Mouse (Mus musculus): ENCODE measurements around the gene Wipf2. TPM values are rescaled to one million over a fixed set of nuclear protein-coding genes. Genes with fewer than 3 reads are reported as not detected.

Gene Wipf2
- polyA plus RNA-seq, 1 experiment from 2014 or later, result 7.1 TPM

DNA sequence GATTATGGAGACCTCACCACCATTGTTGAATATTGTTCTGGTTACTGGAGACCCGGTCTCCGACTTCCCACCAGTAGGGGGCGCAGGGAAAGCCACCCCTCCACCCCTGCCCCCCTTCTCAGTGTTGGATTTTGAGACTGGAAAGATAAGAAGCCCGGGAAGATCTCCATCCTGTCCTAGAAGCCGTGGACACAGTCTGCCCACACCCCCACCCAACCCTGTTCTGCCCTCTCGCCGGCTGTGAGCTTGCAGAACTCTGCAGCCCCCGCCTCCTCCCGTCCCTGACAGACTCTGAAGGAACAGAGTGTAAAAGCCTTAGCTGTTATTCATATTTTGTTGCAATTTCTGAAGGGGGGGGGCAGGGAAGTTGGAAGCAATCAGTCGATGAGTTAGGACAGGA lies 90.9 kb downstream of the Wipf2 start:
- WGBS, result 3% methylated on average over 10 of the region's 10 CpGs
- peaks cover 16% of the 10 kb centered on the region for H3K36me3 ChIP-seq (ENCODE audit: control insufficient read depth, insufficient read depth, low read length)
- peaks cover 60% of the 10 kb centered on the region for H3K4me1 ChIP-seq (ENCODE audit: control insufficient read depth, insufficient read depth, low read length)
- peak overlapping the region; percentile 31 for H3K4me2 ChIP-seq (replicated peaks; ENCODE audit: low read depth, low read length)
- no peak overlapping the region for H3K4me3 ChIP-seq (ENCODE audit: low read depth, low read length)
- H3K9ac ChIP-seq (replicated peaks; ENCODE audit: low read depth, low read length), result no peak overlapping the region
- H3K27ac ChIP-seq (ENCODE audit: low read length), result peak overlapping the region; percentile 88
- H3K9me3 ChIP-seq (ENCODE audit: control insufficient read depth, low read depth, low read length), result no peaks in the 10 kb centered on the region
- ATAC-seq (ENCODE audit: insufficient number of reproducible peaks, insufficient read depth, low FRiP score, low read depth), result peak; percentile 38; the same call in 1 of the 2 replicates
- no peaks in the 10 kb centered on the region for H3K27me3 ChIP-seq (ENCODE audit: control insufficient read depth, insufficient read depth, low read length)

Other genes starting within 250 kb of the Wipf2 start
- 0.59 and 0.94 TPM in 2 replicates for gene Gm12355, start 238.0 kb upstream of the Wipf2 start, polyA plus RNA-seq (2014; fragmentation: Nextera tagmentation; extraction: Ambion mirVana)
- not detected in 2 replicates for gene Gsdma3, start 237.3 kb upstream of the Wipf2 start, polyA plus RNA-seq (2014; fragmentation: Nextera tagmentation; extraction: Ambion mirVana)
- not detected in 2 replicates for gene Gsdma2, start 216.9 kb upstream of the Wipf2 start, polyA plus RNA-seq (2014; fragmentation: Nextera tagmentation; extraction: Ambion mirVana)
- gene Gsdma, start 199.3 kb upstream of the Wipf2 start, polyA plus RNA-seq (2014; fragmentation: Nextera tagmentation; extraction: Ambion mirVana), result 0.12 TPM in 1 of 2 replicates, not detected in the other
- gene Psmd3, start 181.1 kb upstream of the Wipf2 start, polyA plus RNA-seq (2014; fragmentation: Nextera tagmentation; extraction: Ambion mirVana), result 126 TPM in 2 replicates
- not detected in 2 replicates for gene Csf3, start 162.4 kb upstream of the Wipf2 start, polyA plus RNA-seq (2014; fragmentation: Nextera tagmentation; extraction: Ambion mirVana)
- 39.9 and 41.0 TPM in 2 replicates for gene Med24, start 134.2 kb upstream of the Wipf2 start, polyA plus RNA-seq (2014; fragmentation: Nextera tagmentation; extraction: Ambion mirVana)
- gene Thra, start 123.0 kb upstream of the Wipf2 start, polyA plus RNA-seq (2014; fragmentation: Nextera tagmentation; extraction: Ambion mirVana), result 61.4 and 62.9 TPM in 2 replicates
- 1.7 and 2.3 TPM in 2 replicates for gene Nr1d1, start 88.3 kb upstream of the Wipf2 start, polyA plus RNA-seq (2014; fragmentation: Nextera tagmentation; extraction: Ambion mirVana)
- gene Msl1, start 68.1 kb upstream of the Wipf2 start, polyA plus RNA-seq (2014; fragmentation: Nextera tagmentation; extraction: Ambion mirVana), result 21.6 and 22.3 TPM in 2 replicates
- 33.7 and 35.1 TPM in 2 replicates for gene Casc3, start 58.7 kb upstream of the Wipf2 start, polyA plus RNA-seq (2014; fragmentation: Nextera tagmentation; extraction: Ambion mirVana)
- 5.6 and 7.7 TPM in 2 replicates for gene Rapgefl1, start 26.9 kb upstream of the Wipf2 start, polyA plus RNA-seq (2014; fragmentation: Nextera tagmentation; extraction: Ambion mirVana)
- 31.4 and 32.6 TPM in 2 replicates for gene Cdc6, start 44.2 kb downstream of the Wipf2 start, polyA plus RNA-seq (2014; fragmentation: Nextera tagmentation; extraction: Ambion mirVana)
- 54.0 and 56.8 TPM in 2 replicates for gene Rara, start 64.2 kb downstream of the Wipf2 start, polyA plus RNA-seq (2014; fragmentation: Nextera tagmentation; extraction: Ambion mirVana)
- gene Gjd3, start 119.4 kb downstream of the Wipf2 start, polyA plus RNA-seq (2014; fragmentation: Nextera tagmentation; extraction: Ambion mirVana), result not detected in 2 replicates
- gene Top2a, start 160.6 kb downstream of the Wipf2 start, polyA plus RNA-seq (2014; fragmentation: Nextera tagmentation; extraction: Ambion mirVana), result 260 and 284 TPM in 2 replicates
- gene Igfbp4, start 177.6 kb downstream of the Wipf2 start, polyA plus RNA-seq (2014; fragmentation: Nextera tagmentation; extraction: Ambion mirVana), result 494 and 532 TPM in 2 replicates
- gene Tns4, start 225.7 kb downstream of the Wipf2 start, polyA plus RNA-seq (2014; fragmentation: Nextera tagmentation; extraction: Ambion mirVana), result 2.4 and 2.5 TPM in 2 replicates

All from stomach, embryonic 14.5 days (tissue).